Mouse (Mus musculus) kidney, embryonic 15.5 days (tissue): ENCODE results near the gene Zbtb18. TPM values are rescaled to one million over a fixed set of nuclear protein-coding genes. Genes with fewer than 3 reads are reported as not detected.

Experiments used
- ATAC-seq: fragments of 200-750 bp; cut with Nextera tagmentation; replicated peaks from 2 replicates; pipeline ENCODE4 v1.8.0; 2017; ENCODE audit warnings: moderate TSS enrichment; ENCODE audit not compliant: low FRiP score
- H3K27ac ChIP-seq: fragments of 300-500 bp; sonication (generic); 2 replicates; pipeline ENCODE4 v1.5.1; 2015; ENCODE audit warnings: mild to moderate bottlenecking, inconsistent platforms
- H3K27me3 ChIP-seq: fragments of 300-500 bp; sonication (generic); 2 replicates; pipeline ENCODE4 v1.6.1; 2015; ENCODE audit warnings: inconsistent platforms
- H3K36me3 ChIP-seq: fragments of 300-500 bp; sonication (generic); 2 replicates; pipeline ENCODE4 v1.6.1; 2015; ENCODE audit warnings: inconsistent platforms
- H3K4me1 ChIP-seq: fragments of 300-500 bp; sonication (generic); 2 replicates; pipeline ENCODE4 v1.6.1; 2015; ENCODE audit warnings: inconsistent platforms
- H3K4me2 ChIP-seq: fragments of 300-500 bp; sonication (generic); 2 replicates; pipeline ENCODE4 v1.6.1; 2015; ENCODE audit warnings: moderate library complexity, mild to moderate bottlenecking, inconsistent platforms
- H3K4me3 ChIP-seq: fragments of 300-500 bp; sonication (generic); replicated peaks from 2 replicates; pipeline ENCODE4 v1.5.1; 2015; ENCODE audit warnings: mild to moderate bottlenecking, inconsistent platforms
- H3K9ac ChIP-seq: fragments of 300-500 bp; sonication (generic); 2 replicates; pipeline ENCODE4 v1.6.1; 2015; ENCODE audit warnings: mild to moderate bottlenecking, inconsistent platforms
- H3K9me3 ChIP-seq: fragments of 300-500 bp; sonication (generic); replicated peaks from 2 replicates; pipeline ENCODE4 v1.6.1; 2016; ENCODE audit warnings: inconsistent platforms
- WGBS: fragments of 180-500 bp; shearing (Covaris S2); methylation state at CpG from one replicate; pipeline ENCODE4 v1.1.7; 2015; ENCODE audit warnings: mixed read lengths; 5-methylcytosine and 5-hydroxymethylcytosine counted together
- polyA plus RNA-seq: library from polyadenylated mRNA; unstranded; fragments of >200 nt; fragmentation: Nextera tagmentation; extraction: Ambion mirVana; gene quantifications from 2 replicates; pipeline ENCODE4 v1.2.1, GENCODE M21; 2015

Zbtb18 gene
- polyA plus RNA-seq, 1 experiment from 2014 or later = 1.9 TPM

- no peak overlapping the region for H3K9ac ChIP-seq
- H3K4me1 ChIP-seq = peaks cover 12% of the 10 kb centered on the region; the same call in 1 of the 2 replicates
- H3K27ac ChIP-seq = no peak overlapping the region
- WGBS = 57% methylated on average over 8 of the region's 8 CpGs
- 0 out of 2 replicates have a peak, but pooled peaks cover 3% of the 10 kb centered on the region for H3K27me3 ChIP-seq
- no peaks in the 10 kb centered on the region for H3K9me3 ChIP-seq
- no peak overlapping the region for H3K4me2 ChIP-seq
- H3K4me3 ChIP-seq = no peak overlapping the region
- 0 out of 2 replicates have a peak, but pooled peaks have one; percentile 33 for ATAC-seq
- H3K36me3 ChIP-seq = no peaks in the 10 kb centered on the region
Measured at GRCm38 (mm10) chr1:177491280-177491679, 49.1 kb downstream of the Zbtb18 start.

GRCm38 (mm10) chr1:177494306-177494705 lies 52.2 kb downstream of the Zbtb18 start:
- Histone ChIP-seq H3K4me1 (peaks cover 12% of the 10 kb centered on the region; the same call in 1 of the 2 replicates), H3K27me3 (0 out of 2 replicates have a peak, but pooled peaks cover 3% of the 10 kb centered on the region), H3K9me3 (no peaks in the 10 kb centered on the region), H3K4me2 (no peak overlapping the region), H3K9ac (no peak overlapping the region), H3K36me3 (no peaks in the 10 kb centered on the region), H3K4me3 (no peak overlapping the region), H3K27ac (no peak overlapping the region)
- WGBS = 85% methylated on average over 8 of the region's 8 CpGs
- ATAC-seq = no peak

GRCm38 (mm10) chr1:177494913-177495542 lies 52.9 kb downstream of the Zbtb18 start:
- Histone ChIP-seq H3K4me1 (peaks cover 12% of the 10 kb centered on the region; the same call in 1 of the 2 replicates), H3K4me3 (peak overlapping the region; percentile 18), H3K9me3 (no peaks in the 10 kb centered on the region), H3K9ac (no peak overlapping the region), H3K36me3 (no peaks in the 10 kb centered on the region), H3K27ac (no peak overlapping the region), H3K4me2 (peak overlapping the region; percentile 49), H3K27me3 (0 out of 2 replicates have a peak, but pooled peaks cover 3% of the 10 kb centered on the region)
- WGBS = 15% methylated on average over 9 of the region's 9 CpGs
- no peak for ATAC-seq

Other genes starting within 250 kb of the Zbtb18 start
- 4.6 and 4.9 TPM in 2 replicates for gene Akt3, start 184.1 kb upstream of the Zbtb18 start, polyA plus RNA-seq